Mouse (Mus musculus) layer of hippocampus, adult 8-10 months (tissue): ENCODE measurements around the gene Defb30. TPM values are rescaled to one million over a fixed set of nuclear protein-coding genes. Genes with fewer than 3 reads are reported as not detected.

Source experiments
- total RNA-seq, 4 experiments: library from RNA; stranded (reverse); gene quantifications; 2 replicates each; pipeline ENCODE4 v1.2.4; 2022

Gene Defb30
- total RNA-seq, 4 experiments from 2014 or later, result not detected

Other genes starting within 250 kb of the Defb30 start
- 10 to 100 TPM; 15.9 to 19.2 (median 17.7) TPM for gene Wdfy2, start 212.3 kb downstream of the Defb30 start, total RNA-seq
- gene Defb48, start 65.5 kb downstream of the Defb30 start, total RNA-seq, result not detected
- not detected for gene Defb47, start 51.9 kb downstream of the Defb30 start, total RNA-seq
- gene Defb43, start 38.2 kb downstream of the Defb30 start, total RNA-seq, result not detected
- under 1 TPM in 1 of 4 experiments, not detected in 3; 0.81 TPM for gene Defb42, start 3.0 kb downstream of the Defb30 start, total RNA-seq